Mouse (Mus musculus): ENCODE results near the gene 3110082I17Rik.

Gene 3110082I17Rik

DNA sequence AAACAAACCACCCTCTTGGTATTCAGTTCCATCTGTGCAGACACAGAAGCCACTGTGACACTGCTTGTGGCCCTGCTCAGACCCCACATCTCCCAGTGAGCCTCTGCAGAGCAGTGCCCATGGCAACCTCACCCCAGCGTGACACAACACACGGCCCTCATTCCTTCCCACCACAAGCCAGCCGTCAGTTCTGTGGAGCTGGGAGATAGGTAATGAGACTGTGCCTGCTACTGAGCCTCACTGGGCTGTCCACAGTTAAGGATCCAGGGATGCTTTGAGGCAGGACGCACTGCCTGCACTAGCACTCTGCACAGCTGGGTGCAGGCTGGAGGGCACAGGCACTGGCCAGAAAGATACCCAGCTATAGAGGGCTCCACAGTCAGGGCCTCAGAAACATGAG is 10.4 kb downstream of the 3110082I17Rik start:
- no peak for DNase-seq

DNA sequence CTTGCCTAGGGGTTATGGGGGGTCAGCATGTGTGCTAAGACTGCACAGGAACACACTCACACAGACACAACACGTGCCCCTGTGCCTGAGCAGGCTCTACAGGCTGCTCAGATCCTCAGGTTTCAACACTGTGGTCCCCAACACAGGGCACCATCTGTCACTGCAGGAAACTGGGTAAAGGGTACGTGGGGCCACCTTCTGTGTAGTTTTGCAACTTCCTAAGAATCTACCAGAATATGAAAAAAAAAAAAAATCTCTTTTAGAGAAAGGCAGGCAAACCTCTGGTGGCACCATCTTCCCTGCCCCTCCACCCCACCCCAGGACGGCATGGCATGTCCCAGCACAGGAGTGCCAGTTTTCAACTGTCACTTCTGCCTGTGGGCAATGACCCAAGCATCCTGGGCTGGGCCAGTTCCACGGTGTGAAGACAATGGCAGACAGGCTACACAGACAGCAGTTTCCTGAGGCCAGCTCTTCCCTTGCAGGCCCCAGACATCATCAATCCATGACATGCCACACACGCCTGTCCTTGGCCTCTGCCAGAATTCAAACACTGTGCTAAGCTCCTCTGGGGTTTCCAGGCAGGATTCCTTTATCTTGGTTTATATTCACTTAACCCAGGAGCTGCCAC is 11.1 kb downstream of the 3110082I17Rik start:
- no peak for DNase-seq

DNA sequence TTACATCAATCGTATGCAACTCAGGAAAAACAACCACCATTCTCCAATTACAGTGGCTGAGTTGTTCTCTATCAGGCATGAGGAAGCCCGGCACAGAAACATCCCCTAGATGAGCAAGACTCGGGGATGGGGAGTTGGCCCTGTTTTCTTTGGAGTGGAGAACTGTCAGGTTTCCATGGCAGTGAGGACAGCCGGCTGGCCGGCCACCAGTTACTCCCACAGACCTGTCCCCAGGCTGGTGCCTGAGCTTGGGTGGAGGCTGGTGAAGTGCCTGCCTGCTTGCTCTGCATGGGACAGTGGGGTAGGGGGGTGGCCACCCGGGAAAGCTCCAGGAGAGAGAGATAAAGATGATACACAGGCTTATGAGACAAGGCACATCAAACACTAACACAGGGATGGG is 12.3 kb downstream of the 3110082I17Rik start:
- DNase-seq: peak; percentile 61

DNA sequence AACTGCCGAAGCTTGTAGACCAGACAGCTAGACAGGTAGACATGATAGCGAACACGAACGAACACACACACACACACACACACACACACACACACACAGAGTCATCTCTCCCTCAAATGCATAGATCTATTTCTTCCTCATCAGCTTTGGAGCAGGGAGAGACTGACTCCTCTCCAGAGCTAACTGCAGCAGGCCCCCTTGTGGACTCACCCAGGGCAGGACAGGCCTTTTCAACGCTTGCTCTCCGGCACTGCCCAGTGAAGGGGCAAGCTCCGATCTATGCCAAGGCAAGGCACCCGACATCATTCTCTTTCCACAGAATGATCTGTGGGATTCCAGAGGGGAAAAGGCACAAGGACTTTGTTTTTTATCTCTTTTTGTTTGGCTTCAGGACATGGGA is 15.1 kb downstream of the 3110082I17Rik start:
- no peak for DNase-seq

DNA sequence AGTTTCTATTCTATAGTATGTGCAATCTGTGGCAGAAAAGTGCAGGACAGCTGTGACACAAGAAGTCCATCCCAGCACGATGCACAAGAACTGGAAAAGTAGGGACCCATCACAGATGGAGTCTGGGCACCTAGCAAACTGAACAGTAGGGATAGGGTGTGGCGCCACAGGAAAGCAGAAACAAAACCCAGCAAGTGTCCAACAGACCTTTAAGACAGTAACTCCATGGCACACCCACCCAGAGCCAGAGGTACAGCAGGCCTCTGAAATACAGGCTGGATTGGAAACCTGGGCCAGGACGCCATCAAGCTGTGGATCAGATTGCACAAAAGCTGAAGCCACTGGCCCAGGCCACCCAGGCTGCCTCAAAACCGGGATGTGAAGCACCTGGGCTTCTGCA is 17.4 kb downstream of the 3110082I17Rik start:
- no peak for DNase-seq

DNA sequence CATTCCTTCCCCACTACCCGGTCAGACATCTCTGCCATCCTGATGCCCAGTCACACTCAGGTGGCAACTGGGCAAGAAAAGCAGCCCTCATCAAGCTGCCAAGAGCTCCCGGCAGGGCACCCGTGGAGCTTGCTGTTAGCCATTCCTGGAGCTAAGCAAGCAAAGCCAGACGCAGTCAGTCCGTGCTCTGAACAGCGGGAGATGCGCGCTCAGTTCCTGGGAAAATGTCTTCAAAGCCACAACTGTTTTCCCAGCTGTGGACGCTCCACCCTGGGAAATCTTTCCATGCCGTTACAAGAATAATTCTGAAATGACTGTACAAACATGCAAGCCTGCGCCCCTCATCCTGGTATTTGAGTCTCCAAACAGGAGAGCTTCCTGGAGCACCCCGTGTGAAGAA is 17.9 kb downstream of the 3110082I17Rik start:
- DNase-seq: no peak

DNA sequence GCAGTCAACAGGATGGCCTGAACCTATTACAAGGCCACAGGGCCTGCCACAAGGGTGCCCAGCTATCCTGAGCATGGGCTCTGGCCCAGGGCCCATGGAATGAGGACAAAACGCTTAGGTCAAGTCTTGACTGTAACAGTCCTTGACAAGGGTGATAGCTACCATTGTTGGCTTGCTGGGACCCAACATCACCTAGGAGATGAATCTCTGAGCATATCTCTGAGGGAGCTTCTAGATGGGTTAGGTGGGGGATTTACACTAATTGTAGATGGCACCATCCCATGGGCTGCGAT is 18.7 kb downstream of the 3110082I17Rik start:
- DNase-seq: no peak

DNA sequence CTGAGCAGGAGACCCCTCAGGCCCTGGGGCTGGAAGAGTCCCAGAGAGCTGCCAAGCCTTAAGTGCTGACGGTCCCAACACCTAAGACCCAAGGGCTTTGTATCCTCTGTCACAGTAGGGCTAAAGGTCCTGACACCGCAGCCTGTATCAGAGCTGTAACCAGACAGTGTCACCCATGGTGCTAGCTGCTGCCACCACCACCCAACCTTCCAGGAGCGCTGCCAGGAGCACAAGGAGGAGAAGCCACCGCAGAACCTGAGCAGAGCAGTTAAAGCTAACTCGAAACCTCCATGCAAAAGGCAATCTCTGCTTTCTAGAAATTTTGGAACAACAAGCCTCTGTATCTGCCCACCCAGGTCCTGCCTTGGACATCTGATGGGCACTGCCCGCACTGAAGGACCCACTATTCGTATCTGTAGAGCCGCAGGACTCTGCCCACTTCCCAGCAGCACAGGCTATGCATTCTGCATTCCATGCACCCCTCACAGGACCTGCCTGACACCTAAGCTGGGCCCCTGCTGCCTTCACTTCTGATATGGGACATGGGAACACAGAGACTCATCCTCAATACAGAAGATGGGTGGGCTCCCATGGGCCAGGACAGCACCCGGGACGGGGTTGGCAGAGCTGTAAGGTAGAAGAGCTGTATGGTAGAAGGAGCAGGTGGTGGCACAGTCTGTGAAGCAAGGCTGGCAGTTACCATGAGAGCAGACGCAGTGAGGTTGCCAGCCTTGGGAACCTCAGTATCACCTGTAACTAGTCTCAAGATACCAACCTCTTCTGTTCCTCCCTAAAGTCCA is 19.2 kb downstream of the 3110082I17Rik start:
- DNase-seq: no peak

DNA sequence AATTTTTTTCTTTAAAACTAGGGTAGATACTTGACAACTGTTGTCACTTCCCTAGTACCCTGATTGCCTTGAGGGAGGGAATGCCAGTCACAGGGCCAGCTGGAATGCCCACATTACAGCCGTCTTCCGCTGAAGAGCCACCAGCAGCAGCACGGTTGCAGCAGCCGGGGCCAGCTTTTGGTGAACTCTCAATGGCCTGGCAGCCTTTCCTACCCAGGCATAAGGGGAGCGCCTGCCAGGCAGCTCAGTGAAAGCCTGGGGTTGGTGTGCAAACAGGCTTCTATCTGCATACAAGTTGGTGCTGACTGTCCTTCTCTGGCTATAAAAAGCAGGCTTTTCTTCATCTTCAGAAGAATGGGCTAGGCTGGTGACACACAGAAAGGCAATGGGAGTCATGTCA is 19.9 kb downstream of the 3110082I17Rik start:
- DNase-seq: no peak

DNA sequence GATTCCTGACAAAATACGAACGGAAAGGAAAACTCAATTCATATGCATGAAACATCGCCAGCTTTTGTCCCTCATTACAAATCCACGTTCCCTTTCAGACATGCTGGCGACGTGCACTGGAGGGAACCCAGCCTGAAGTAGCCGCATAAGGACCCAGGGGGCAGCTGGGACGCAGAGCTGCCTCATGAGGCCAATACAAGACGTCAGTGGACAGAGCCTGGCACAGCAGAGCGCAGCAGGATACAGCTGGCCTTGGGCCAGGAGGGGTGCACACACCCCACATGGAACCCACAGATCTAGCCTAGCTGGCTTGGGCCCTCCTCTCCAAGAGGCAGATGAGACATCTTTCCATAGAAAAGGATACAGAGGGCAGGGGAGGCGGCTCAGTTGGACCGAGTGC is 21.9 kb downstream of the 3110082I17Rik start:
- DNase-seq: no peak

DNA sequence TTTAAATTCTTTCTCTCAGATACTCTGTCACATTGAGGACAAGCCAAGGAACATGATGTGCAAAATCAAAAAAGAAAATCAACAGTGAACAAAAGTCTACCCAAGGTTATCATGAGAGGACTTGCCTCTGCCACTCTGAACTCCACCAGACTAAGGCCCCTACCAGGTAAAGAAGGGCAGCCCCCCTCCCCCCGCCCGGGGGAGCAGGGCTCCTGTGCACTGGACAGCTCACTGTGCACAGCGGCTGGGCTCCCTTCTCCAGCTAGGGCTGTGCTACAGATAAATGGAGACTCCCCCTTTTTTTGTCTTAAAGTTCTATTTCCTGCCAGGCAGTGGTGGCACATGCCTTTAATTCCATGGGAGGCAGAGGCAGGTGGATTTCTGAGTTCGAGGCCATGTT is 22.6 kb downstream of the 3110082I17Rik start:
- DNase-seq: no peak

DNA sequence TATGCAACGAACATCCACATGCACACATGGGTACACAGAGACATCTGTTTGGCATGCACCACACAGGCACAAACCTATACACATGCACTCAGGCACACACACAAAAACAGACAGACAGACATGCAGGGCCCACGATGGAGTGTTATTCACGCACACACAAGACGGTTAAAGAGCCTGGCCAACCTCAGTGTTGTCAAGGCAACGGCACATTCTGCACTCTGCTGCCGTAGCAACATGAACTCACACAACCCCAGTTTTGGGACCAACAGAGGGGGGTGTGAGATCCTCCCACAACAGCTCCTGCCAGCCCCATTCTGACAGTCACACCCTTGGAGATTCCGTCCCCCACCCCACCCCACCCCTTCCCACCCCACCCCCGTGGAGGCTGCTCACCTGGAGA is 25.4 kb downstream of the 3110082I17Rik start:
- peak; percentile 72 for DNase-seq

DNA sequence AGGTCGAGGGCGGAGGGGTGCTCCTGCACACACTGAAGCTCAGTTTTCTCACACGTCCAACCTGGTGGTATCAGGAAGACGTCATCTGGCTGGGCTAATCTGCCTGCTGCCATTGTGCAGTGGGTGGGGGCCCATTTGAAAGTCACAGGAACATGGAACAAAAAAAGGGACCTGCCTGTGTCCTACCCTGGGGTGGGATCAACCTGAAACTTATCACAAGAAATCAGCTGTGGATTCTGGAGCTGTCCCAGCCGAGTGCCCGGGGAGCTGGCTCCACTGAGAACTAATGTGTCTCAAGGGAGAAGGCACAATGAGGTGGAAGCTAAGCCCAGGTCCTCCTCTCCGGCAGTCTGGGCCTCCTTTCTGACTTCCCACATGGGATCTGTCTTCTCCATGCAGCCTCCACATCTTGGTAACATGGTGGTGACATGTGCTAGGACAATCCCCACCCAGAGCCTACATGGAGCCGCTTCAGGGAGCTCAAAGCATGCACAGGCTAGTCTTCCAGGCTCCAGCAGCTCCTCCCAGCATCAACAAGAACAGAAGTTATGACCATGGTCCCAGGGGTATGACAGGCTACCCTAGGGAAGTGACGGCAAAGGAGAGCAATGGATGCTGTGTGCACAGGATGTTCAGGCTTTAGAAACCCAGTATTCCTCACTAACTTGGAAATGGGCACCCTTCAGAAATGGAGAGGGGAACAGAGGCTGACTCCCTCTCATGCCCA is 26.3 kb downstream of the 3110082I17Rik start:
- no peak for DNase-seq

DNA sequence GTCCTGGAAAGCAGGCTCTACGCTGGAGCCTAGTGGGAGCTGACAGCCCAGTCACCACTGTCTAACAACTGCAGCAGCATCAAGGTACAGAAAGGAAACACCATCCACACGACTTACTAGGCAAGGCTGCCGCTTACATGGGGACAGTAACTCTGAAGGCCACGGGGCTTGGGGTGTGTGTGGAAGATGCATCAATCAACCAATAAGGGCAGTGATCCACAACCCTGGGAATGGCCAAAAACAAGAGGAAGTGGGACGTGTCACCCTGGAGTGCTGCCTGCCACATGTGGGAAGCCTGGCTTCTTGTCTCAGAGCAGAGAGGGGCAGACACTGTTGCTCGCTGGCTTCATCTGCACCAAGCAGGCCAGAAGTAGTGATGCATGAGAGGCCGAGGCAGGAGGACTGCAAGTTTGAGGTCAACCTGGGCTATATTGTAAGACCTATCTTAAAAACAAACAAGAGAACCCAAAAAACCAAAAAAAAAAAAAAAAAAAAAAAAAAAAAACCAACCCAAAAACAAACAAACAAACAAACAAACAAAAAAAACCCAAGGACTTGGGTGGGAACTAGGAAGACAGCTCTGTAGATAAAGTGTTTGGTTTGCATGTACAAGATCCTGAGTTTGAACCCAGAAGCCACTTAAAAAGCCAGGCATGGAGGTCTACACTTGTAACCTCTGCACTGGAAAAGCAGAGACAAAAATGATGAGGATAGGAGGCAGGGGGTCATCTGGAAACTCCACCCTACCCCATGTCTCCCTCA is 27.4 kb downstream of the 3110082I17Rik start:
- DNase-seq: no peak

DNA sequence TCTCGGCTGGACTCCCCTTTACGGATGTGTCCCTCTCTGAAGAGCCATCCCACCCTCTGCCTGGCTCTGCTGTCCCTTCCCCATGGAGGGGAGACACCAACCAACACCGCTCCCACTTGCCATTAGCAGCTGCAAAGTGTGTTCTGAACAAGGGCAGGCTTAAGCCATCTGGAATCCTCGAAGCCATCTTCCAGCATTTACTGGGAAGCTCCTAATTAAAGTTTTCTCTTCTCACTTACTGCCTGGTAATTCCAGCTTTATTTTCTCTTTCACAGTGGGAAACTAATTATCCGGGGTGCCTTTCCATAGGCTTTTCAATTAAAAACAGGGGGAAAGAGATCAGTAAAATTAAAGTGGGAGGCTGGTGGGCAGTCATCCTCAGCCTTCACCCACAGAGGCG is 28.0 kb downstream of the 3110082I17Rik start:
- DNase-seq: no peak

DNA sequence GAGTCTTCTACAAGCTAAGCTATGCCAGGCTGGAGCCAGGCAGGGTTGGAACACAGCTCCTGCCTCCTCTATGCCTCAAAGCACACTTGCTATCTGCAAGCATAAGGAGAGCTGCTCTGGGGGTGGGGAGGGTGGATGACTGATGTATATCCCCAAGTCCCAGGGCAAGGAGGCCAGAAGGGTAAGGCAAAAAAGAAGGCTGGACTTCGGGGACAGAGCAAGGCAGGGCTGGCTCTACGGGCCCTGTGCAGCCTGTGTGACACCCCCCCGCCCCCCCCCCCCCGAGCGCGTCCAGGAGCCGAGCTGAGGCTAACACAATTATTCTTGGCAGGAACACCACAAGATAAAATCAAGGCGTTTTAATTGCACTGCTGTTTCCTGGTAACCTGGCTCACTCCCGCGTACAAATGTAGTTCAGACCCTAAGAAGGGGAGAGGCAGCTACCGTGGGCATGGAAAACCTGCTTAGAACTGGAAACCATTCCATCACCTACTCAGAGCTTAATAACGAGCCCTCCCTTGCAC is 30.4 kb downstream of the 3110082I17Rik start:
- DNase-seq: no peak

DNA sequence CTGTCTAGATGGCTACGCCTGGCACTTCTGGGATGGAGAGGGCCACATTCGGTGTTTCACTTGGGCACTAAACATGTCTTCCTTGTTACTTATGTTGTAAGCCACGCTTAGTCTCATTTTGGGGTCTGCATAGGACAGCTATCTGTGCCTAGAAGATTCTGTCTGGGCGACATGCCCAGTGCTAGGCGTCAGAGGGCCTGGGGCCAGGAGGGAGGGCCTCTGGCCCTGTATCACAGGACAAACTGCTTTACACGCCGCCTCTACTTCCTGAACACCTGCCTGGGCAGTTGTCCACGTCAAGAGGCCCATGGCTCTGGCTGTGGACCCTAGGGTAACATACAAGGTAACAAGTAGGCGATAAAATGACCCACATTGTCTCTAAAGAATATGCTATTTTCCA is 32.3 kb downstream of the 3110082I17Rik start:
- DNase-seq: no peak

DNA sequence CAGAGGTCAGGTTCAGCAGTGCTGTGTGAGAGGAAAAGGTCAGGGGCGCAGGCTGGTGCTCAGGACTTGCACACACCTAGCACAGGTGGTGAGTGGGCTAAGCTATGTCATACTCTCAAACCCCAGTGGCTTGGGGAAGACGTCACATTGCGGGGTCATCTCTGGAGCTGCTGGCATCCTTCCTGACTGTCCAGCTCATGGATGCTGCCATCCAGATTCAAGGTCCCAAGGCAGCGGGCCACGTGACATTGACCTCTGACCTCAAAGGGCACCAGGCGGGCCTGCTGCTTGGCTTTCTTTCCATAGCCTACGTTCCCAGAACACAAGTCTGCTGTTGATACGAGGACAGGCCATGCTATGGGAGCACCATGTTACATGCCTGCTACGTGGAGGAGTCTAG is 33.3 kb downstream of the 3110082I17Rik start:
- DNase-seq: no peak

DNA sequence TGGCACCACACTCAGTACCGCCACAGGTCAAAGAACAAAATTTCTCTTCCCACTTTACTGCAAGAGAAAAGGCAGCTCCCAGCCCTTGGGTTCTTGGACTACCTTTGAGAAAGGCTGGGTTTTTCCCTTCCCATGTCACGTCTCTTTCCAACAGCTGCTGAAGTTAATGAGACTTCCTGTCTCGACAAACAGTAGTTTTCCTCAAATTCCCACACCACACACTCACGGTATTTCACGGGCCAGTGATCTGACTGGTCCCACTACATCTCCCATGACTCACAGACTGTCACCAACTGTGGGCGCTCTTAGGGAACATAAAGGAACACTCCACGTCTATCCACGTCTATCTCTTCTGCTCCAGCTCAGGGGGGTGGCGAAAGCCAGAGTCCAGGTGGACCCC is 35.1 kb downstream of the 3110082I17Rik start:
- DNase-seq: no peak

DNA sequence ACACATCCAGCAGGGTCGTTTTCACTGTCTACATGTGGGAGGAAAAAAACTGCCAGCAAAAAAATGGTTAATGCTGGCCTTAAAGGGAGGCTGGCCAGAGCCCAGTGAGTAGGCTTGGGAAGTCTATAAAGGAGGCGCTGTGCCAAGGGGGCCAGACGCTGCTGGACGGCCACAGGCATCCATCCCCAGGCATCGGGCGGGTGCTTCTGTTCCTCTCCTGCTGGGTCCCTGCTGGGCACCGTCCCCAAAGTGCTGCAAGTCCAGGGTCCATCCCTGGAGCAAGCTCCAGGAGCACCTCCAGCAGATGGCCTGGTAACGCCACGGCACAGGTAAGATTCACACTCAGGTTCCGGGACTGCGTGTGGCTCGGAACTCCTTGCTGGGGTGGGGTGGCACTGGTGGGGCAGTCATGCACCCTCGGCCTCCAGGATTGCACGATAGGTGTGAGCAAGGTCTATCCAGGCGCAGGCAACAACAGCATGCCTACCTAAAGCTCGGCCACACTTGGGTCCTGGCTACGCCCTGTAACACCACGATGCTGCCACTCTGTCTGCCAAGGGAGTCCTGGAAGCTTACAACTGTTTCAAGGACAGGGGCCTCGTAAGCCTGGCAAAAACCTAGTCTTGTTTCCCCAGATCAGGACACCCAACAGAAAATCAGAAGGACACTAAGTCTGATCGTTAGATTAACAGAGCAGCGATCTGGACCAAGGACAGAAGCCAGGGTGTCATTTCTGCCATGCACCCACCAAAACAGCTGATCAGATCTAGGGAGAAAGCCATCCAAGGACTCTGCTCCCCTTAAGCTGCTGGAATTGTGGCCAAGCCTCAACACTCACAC is 37.1 kb downstream of the 3110082I17Rik start, which contains the start of gene Gper1:
TSS of gene Gper1 (plus strand) at position 126 of the 840 bp plus-strand sequence.
- no peak for DNase-seq

DNA sequence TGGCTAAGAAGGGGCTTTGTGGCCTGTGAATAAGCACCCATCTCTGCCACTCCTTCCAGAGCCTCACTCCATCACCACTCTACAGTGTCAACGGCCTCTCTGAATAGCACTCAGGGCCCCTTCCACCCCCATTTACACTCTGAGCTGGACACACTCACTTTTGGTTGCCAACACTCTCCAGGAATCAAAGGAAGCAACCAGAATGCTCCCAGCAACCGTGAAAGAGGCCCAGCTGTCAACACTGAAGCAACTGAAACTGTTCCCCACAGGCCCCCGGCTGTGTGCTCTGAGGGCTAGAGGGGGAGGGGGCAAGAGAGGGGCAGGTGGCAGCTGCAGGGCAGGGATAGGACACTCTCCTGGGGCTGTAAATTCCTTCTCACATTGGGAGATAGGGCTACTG is 41.7 kb downstream of the 3110082I17Rik start:
- DNase-seq: no peak

DNA sequence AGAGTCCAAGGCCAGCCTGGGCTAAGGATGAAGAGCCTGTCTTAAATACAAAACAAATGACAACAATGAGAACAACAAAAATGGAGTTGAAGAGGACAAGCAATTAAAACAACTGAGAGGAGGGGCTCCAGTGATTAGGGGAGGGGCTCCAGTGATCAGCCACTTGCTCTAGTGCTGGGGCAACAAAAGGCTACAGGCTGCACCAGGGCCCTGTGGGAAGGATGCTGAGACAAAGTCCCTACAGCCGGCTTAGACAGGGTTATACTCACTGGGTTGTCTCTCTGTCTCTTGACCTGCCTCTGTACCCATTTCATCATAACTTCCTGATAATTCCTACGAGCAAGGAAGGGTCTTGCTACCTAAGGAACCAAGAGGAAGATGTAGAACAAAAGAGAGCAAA is 42.2 kb downstream of the 3110082I17Rik start:
- DNase-seq: no peak

Measured in right cerebral cortex, postnatal 25 days (tissue).